Comparison of ENCODE assay signal across 10 mouse cellular contexts in genomic region chr4:140218853-140219852, GRCm38 (mm10). TPM values are rescaled to one million over a fixed set of nuclear protein-coding genes. Genes with fewer than 3 reads are reported as not detected.
A peak's percentile ranks its signal among the peaks of the same experiment; 100 is the strongest.
DNase-seq lines count a peak whose midpoint lies in the region; ATAC-seq lines count a peak whose summit lies in the region.
"Had no signal": no experiment of that assay in that cellular context is flagged by ENCODE, and none has a peak within 500 bp of the region (broad histone marks: within the 10 kb centered on the region; RNA-seq: fewer than 3 reads in every experiment).

No protein-coding gene starts in this region.

- 49% methylated on average over 17 of the region's 17 CpGs for WGBS in forebrain, embryonic 15.5 days
- 25% methylated on average over 17 of the region's 17 CpGs for WGBS in midbrain, embryonic 14.5 days

- H3K9me3 ChIP-seq in forebrain, embryonic 15.5 days = no peaks in the 10 kb centered on the region
- H3K9me3 ChIP-seq in midbrain, embryonic 14.5 days (ENCODE audit: control insufficient read depth, low read length) = no peaks in the 10 kb centered on the region

- ATAC-seq in forebrain, embryonic 15.5 days (replicated peaks) = peak; percentile 49; the same call in 1 of the 2 replicates
- ATAC-seq in midbrain, embryonic 14.5 days (ENCODE audit: low FRiP score, low TSS enrichment) = peak; percentile 67; the same call in 1 of the 2 replicates
- ATAC-seq in erythroid progenitor cell, adult 5-6 weeks (replicated peaks; ENCODE audit: low FRiP score, poor library complexity, severe bottlenecking) = no peak
- ATAC-seq in activated CD4-positive, CD25-positive, alpha-beta regulatory T cell, adult 4 months = no peak
- no peak for ATAC-seq in granulocyte monocyte progenitor cell, adult 5-6 weeks (replicated peaks; ENCODE audit: poor library complexity, severe bottlenecking)

- peak; percentile 88 for DNase-seq in R1 (ENCODE audit: low read depth, low spot score)
- DNase-seq in cerebellum, postnatal 14 days = peak; percentile 64 to 76
- DNase-seq in midbrain, embryonic 14.5 days = peak; percentile 80
- DNase-seq: heart, postnatal 36 days; lung, adult 2 months had no signal

- H3K4me1 ChIP-seq in forebrain, embryonic 15.5 days = peaks cover 62% of the 10 kb centered on the region
- H3K4me1 ChIP-seq in midbrain, embryonic 14.5 days (ENCODE audit: control insufficient read depth, insufficient read depth, low read length) = peaks cover 59% of the 10 kb centered on the region

- peak overlapping the region; percentile 85 for H3K27ac ChIP-seq in forebrain, embryonic 15.5 days (replicated peaks)
- H3K27ac ChIP-seq in midbrain, embryonic 14.5 days (replicated peaks; ENCODE audit: low read depth, low read length) = peak overlapping the region; percentile 68

- no peak overlapping the region for H3K4me2 ChIP-seq in forebrain, embryonic 15.5 days (replicated peaks)
- H3K4me2 ChIP-seq in midbrain, embryonic 14.5 days (ENCODE audit: low read length) = no peak overlapping the region

- H3K27me3 ChIP-seq in forebrain, embryonic 15.5 days = no peaks in the 10 kb centered on the region
- H3K27me3 ChIP-seq in midbrain, embryonic 14.5 days (ENCODE audit: control insufficient read depth, insufficient read depth, low read length) = no peaks in the 10 kb centered on the region

- H3K9ac ChIP-seq in forebrain, embryonic 15.5 days (replicated peaks) = no peak overlapping the region
- no peak overlapping the region for H3K9ac ChIP-seq in midbrain, embryonic 14.5 days (replicated peaks; ENCODE audit: low read length)

- no peaks in the 10 kb centered on the region for H3K36me3 ChIP-seq in forebrain, embryonic 15.5 days
- no peaks in the 10 kb centered on the region for H3K36me3 ChIP-seq in midbrain, embryonic 14.5 days (ENCODE audit: control insufficient read depth, insufficient read depth, low read length)

- no peak overlapping the region for H3K4me3 ChIP-seq in forebrain, embryonic 15.5 days
- no peak overlapping the region for H3K4me3 ChIP-seq in midbrain, embryonic 14.5 days (replicated peaks; ENCODE audit: low read depth, low read length)

RNA-seq across cellular contexts. Expression of gene Igsf21, which starts 27.4 kb away (rescaled TPM):
- 50.8 and 57.2 TPM in 2 replicates for polyA plus RNA-seq in forebrain, embryonic 15.5 days (2015; fragmentation: Nextera tagmentation; extraction: Ambion mirVana)
- 64.9 and 77.6 TPM in 2 replicates for polyA plus RNA-seq in midbrain, embryonic 14.5 days (2014; fragmentation: Nextera tagmentation; extraction: Ambion mirVana)
- total RNA-seq in erythroid progenitor cell, adult 5-6 weeks (2015; ENCODE audit: low replicate concordance) = not detected in 2 replicates
- not detected in 2 replicates for total RNA-seq in erythroid progenitor cell, adult 5-6 weeks (2017; ENCODE audit: low replicate concordance)
- not detected for polyA plus RNA-seq in activated CD4-positive, CD25-positive, alpha-beta regulatory T cell, adult 4 months (2017; shearing (Covaris generic))
- not detected in 2 replicates for total RNA-seq in granulocyte monocyte progenitor cell, adult 5-6 weeks (2014; fragmentation: Nextera tagmentation)
- not detected in 2 replicates for total RNA-seq in granulocyte monocyte progenitor cell, adult 5-6 weeks (2017)
- total RNA-seq: gastrocnemius, adult 18-20 months had no signal

Comparison
In these comparisons a context has a peak if more than half of its experiments do, and no peak if none do; other contexts are left out.
1. ATAC-seq: peak in forebrain, embryonic 15.5 days (single experiment) and midbrain, embryonic 14.5 days (single experiment); none in erythroid progenitor cell, adult 5-6 weeks (single experiment), activated CD4-positive, CD25-positive, alpha-beta regulatory T cell, adult 4 months (single experiment) and granulocyte monocyte progenitor cell, adult 5-6 weeks (single experiment).
2. RNA of gene Igsf21, which starts 27.4 kb away (polyA plus RNA-seq): 64.9 to 77.6 TPM in midbrain, embryonic 14.5 days and 50.8 to 57.2 TPM in forebrain, embryonic 15.5 days; not detected in activated CD4-positive, CD25-positive, alpha-beta regulatory T cell, adult 4 months; every median in the first group is over 10 times any median in the second.
3. Peak in every context shown above with its lines, with median percentiles within 50 percentile points of each other: DNase-seq.